Mouse (Mus musculus) kidney, postnatal 25 days (tissue): ENCODE measurements around the gene Mical3.

Source experiments
- DNase-seq, 2 experiments: peaks; one replicate each; pipeline ENCODE4 v3.0.0; 2021; ENCODE audit warnings: mixed read lengths in 2 of 2

Mical3 gene

DNA sequence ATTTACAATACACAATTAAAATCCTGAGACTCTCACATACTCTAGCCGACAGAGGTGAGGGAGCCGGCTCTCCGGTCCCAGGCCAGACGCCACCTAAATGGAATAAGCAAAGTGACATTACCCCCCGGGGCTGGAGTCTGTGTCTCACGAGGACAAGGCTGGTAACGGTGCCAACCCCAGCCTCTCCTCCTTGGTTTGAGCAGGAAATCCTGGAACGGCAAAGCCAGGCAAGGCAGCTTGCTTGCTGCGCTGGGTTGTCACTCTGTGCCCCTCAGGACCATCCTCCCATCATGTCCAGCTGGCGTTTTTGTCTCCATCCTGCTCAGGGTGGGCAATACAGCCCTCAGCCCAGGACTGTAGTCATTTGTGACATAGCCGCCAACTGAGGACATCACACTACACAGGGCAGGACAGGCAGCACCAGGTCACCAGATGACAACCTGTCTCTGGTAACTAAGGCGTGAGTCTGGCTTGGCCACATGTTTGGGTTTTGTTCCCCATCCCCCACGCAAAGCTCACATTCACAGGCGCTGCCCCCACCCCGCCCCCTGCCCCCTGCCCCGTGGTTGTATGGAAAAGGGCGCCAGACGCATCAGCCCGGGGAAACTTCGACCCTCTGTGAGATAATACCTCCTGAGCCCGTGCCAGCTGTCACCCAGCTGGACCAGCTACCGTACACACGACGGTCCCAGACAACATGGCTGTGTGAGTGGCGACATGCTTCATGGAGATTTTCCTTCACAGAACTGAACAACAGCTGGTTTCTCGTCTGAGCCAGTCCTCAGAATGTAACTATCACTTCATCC lies 49.3 kb downstream of the Mical3 start:
- no peak for DNase-seq

DNA sequence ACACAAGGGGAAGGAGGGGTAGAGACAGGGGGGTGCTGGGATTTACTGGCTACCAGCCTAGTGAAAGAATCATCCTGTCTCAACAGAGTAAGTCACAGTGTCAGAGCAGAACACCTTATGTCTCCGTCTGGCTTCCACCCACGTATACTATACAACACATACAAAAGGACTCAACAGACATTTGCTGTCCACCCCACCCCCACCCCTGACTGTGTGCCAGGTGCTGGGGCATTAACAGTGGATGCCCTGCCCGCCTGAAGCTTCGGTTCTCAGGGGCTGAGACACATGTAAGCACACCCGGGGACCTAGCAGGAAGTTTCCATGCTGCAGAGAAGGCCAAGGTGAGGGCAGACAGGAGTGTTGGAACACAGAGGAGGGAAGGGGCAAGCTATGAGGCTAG lies 52.6 kb downstream of the Mical3 start:
- DNase-seq: no peak

DNA sequence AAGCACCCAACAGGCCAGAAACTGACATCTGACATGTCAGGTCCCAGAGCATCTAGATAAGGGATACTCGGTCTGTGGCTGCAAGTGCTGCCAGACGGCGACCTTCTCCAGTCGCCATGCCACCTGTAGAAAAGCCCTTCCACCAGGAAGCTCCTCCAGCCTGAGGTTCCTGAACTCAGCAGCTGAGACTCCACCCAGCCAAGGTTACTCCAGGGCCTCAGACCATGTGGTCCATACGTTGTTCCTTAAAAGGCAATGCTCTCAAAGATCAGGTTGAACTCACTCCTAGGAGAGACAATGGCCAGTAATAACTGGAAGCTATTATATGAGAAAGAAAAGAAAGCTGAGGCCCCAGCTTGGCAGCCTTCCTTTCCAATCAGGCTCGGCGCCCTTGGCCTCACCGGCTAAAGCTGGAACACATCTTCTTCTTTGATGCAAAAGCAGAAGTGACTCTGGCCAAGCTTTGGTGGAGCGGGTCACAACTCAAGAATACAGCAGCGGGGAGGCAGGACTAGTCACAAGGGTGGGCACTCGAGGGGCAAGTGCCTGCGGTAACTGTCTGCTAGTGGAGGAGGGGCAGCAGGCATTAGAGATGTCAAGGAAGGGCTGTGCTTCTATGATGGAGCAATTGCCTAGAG lies 53.8 kb downstream of the Mical3 start:
- no peak for DNase-seq

DNA sequence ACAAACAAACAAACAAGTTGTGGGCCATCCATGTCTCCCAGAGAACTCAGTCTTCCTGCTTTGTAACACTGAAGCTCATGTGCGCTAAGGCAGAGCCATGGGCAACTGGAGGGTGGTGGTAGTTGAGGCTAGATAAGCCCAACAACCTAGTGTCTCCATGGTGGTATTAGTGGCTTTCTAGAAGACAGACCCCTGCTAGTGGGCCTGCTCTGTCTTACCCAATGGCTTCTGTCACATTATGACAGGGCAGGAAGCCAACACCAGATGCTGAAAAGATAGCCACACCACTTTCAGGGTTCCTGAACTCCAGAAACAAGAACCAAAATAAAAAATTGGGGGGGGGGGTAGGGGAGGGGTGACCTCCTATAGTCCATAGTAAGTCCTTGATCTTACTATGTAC lies 55.0 kb downstream of the Mical3 start:
- no peak for DNase-seq

DNA sequence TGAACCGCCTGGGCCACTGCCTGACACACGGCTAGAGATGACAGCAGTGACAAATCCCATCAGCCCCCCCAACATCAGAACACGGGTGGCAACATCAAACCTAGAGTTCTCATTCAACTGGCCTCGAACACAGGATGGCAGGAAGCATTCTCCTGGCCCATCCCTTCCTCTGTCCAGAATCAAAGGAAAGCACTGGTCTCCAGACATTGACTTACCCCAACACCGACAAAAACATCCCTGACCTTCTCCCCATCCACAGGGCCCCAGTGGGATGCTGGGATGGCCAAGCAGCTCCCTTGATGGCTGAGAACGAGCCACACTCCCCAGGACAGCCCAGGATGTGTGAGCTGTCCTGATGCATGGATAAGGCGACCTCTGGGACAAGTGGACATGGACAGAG lies 57.5 kb downstream of the Mical3 start:
- no peak for DNase-seq

DNA sequence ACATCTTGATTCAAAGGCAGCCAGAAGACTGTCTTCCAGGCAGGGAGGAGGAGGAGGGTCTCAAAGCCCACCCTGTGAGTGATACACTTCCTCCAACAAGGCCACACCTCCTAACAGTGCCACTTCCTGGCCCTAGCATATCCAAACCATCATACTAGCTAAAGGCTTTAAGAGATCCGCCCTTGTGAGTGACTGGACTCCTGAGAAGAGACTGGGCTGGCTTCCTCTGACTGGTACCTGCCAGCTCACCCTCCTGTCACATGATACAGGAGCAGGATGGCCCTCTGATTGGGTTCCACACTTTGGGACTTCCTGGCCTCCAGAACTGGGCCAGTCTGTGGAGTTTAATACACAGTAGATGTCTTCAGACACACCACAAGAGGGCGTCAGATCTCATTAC lies 58.2 kb downstream of the Mical3 start:
- DNase-seq: no peak

DNA sequence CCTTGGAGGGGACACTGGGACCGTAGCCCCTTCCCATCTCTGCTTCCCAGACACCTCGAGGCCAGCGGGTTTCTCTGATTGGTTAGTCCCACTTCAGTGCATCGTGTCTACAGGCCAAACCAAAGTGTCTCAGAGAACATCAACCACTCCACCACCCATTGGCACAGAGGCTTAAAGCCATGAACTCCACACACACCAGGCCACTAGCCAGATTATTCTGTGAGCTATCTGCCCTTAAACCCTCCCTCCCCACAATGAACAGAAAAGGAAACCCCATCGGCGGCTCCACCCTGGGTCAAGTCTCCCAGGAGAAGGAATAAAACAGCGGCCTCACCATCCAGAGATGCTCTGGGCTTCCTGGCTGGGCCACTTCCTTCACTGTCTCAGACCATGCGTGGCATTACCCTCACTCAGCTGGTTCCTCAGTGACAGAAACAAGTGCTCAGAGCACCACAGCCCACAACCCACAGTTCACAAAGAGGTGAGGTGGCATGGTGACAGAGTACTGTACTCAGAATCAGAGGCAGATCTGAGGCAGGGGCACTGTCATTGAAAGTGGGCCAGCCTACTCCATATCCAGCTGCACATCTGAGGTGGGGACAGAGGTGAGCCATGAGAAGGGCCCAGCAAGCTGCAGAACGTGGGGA lies 60.1 kb downstream of the Mical3 start:
- DNase-seq: no peak

DNA sequence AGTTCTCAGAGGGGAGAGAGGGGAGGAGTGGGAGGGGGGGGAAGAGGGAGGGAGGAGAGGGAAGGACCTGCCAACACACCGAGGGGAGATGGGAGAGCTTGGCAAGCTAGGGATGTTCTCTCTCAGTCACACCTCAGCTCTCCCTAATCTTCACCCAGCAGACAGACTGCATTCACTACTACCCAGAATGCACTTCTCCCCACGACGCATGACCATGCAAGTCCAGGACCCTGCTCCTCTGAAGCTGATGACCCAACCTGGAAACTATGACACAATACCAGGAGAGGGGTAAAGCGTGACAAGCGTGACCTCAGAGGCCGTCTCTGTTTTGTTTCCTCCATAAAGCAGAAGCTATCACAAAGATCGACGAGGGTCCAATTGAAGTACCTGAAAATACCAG lies 61.6 kb downstream of the Mical3 start:
- no peak for DNase-seq

DNA sequence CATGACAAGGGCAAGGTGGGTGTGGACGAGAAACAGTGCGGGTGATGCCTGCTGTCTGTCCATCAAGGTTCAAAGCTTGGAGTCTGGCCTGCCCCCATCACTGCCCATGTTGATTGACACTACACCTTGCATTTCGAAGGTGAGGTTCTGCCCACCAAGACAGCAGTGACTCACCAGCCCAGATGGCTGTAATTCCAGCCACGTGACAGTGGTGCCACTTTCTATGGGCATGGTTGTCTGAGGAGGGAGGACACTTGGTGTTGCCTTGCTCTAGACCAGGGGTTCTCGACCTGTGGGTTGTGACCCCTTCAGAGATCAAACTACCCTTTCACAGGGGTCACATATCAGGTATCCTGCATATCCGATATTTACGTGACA lies 62.7 kb downstream of the Mical3 start:
- DNase-seq: no peak

DNA sequence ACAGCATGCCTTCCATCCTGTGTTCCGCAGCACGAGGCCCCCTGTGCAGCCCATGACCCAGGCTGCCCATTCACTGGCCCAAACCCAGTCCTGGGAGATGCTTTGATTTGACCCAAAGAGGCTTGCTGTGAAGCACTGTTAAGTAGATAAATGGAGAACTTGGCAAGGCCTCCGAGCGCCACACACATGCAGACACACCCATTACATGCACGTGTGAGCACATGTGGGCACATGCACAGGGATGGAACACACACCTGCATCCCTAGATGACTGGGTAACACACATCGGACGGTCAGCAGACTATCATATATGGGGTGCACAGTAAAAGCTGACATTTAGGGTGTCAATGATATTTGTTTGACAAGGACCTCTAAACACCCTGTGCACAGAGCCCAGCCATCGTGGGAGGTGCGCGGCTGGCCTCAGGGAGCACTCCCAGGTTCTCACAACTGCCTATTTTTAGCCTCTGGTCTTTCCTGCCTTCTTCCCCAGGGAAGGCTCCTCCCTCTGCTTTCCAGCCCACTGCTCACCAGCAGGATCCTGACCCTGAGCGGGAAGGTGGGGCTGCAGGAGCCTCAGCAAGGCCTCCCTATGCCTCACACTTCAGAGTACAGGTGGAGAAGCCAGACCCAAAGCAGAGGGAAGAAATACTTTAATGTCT lies 63.2 kb downstream of the Mical3 start:
- peak; percentile 74 to 92 for DNase-seq

DNA sequence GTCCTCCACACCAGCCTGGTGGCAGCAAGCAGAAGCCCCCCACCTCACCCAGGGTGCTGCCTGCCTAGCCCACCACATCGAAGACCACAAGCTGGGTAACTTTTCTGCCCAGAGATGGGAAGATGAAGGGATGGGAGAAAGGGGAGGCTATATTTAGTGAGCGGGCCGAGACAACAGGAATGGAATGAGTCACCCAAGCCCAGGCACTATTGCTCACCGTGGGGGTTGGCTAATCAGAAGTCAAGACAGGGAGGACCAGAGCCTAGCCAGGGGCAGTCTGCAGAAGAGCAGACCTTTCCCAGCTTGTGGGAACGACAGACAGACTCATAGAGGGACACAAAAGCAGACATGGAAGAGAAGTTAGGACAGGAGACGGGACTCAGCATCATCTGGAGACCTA lies 64.0 kb downstream of the Mical3 start:
- no peak for DNase-seq

DNA sequence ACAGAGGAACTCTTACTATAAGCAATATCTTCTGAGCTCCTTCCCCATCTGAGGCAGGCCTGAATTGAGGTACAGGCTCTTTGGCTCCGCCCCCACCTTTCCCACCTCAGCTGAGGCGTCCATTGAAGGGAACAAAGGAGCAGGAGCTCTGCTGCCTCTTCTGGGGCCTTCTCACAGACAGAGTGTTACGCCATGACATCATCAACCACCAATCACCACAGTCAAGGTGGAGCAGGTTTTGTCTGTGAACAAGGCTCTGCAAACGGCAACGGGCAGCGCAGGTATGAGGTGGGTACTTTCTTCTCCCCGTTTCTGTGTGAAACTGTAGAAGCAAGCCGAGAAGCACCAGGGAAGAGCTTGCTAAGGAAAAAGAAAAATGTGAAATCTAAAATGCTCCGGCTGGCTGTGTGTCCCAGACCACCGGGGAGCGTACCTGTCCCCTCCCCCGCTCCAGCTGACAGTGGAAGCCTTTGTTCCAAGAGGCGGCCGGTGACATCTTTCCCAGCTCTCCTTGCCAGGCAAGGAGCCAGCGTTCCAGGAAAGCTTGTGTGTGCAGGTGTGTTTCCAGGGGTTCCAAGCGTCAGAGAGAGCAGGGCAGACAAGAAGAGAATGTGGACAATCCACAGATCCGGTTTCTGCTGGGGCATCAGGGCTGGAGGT lies 66.3 kb downstream of the Mical3 start:
- peak; percentile 53 to 84 for DNase-seq

DNA sequence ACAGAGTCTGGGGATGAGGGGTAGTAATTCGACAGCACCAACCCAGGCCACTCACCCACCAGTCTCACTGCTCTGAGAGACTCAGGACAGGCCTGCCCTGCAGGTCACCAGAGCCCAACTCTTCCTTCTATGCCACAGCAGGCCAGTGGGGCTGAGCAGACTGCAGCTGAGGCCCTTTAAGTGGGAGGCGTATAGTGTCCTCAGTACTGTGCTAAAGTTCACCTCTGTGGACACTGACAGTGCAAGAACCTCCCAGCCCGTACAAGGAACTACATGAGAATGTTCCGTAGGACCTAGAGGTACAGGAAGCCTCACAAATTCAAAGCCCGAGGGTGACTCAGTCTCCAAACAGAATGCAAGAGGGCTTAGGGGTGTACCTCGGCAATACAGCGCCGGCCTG lies 67.0 kb downstream of the Mical3 start:
- peak; percentile 47 to 85 for DNase-seq

DNA sequence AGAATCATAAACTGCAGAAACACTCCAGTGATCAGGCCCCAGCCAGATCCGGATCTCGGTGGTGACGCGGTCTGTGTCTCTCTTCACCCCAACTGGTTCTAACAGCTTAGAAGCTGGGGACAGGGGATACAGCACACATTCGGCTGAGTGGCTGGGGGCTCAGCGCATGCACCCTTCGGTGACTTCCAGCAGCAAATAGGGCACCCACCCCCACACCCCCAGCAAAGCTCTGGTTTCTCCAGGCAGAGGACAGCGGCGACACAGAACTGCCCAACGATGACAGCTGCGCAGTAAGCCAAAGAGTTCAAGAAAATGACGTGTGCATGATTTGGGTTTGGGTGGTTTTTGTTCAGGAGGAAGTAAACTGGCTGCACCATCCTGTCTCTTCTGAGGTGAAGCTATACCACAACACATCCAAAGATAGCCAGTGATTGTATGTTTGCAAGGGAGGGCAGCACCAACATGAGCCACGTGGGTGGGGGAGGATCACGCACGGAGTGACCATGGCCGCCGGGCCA lies 67.8 kb downstream of the Mical3 start:
- DNase-seq: peak; percentile 44 to 74

DNA sequence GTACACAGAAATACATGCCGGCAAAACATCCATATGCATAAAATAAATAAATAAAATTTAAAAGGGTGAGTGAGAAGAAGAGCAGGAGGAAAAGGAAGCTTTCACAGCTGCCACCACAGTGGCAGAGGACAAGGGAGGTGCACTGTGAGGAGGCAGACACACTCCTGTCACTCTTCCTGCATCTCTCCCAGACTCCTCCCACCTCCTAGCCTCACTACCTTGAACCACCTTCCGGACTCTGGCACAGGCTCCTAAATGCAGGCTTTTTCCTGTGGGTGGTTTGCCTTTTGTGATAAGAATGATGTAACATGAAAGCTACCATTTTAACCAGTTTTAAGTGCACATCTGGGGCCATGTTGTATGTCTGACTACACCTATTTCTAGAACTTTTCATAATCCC lies 72.8 kb downstream of the Mical3 start:
- no peak for DNase-seq

DNA sequence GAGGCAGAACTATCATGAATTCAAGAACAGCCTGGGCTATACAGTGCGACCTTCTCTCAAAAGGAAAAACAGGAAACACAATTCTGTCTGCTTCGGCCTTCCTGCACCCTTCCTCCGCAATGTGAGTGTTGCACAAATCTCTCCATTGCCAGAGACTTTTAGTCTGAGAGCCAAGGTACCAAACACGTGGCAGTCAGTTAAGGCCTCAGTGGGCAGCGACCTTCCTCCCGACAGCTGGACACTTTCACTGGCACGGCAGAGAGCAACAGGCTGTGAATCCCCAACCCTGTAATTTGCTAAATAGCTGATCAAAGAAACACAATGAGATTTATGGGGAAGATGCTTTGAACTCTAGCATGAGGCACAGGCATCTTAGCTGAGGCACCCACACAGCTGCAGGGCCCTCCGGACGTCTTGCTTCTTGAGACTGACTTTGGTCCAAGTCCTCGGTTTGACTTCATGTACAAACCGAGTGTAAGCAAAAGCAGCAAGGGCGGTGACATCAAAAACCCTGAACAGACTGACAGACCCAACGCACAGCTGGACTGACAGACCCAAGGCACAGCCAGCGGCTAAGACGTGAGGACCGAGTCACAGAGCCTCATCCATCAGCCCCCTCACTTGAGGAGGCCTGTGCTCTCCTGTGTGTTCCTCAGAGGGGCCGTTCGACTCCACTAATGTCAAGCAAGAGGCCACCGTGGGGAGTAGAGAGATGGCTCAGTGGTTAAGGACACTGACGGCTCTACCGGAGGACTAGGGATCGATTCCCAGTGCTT lies 73.4 kb downstream of the Mical3 start:
- DNase-seq: no peak

DNA sequence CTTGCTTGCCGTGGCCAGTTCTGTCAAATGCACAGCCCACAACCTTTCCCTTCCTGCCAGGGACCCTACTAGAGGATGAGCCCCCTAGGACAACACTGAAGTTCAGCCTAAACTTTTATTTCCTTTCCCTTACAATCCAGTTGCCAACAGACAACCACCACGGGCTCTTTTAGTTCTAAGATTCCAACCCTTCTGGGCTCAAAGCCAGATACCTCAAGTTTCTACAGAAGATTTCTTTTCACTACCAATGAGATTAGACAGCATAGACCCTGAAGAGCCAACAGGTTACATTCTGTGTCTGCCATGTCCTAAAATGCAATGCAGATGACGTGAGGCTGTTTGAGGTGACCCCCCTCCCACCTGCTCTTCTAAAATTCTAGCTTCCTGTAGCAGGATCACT lies 75.3 kb downstream of the Mical3 start:
- DNase-seq: no peak

DNA sequence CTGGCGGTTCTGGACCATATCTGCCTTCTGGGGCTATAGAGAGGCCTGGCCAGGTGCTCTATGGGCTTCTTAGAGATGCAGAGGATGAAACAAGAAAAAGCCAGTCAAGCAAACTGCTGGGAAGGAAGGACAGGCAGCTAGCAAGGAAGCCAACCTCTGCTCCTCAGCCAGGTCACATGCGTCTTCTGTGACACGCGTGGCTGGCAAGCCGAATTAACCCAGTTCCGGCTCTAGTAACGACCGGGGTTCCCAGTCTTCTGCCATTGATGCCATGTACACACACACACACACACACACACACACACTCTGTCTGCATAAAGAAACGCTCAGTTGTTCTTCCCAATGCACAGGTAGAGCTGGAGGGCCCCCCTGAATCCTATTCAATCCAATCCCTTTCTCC lies 75.9 kb downstream of the Mical3 start:
- peak in 1 of 2 experiments; percentile 64 for DNase-seq

DNA sequence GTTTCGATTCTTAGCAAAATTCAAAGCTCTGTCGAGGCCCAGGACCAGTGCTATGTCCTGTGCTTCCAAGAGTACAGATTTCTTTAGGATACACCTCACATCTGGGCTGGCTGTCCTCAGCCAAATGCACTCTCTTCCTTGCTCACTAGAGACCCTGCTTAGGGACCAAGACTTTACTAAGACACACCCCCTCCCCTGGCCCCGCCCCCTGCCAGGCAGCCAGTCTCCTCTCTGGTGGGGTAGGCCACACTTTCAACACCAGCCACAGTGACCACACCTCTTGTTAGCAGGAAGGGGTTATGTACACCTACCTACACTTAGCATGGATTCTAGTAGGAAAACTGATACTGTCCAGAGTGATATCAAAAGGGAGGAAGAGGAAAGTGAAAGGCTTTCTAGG lies 76.5 kb downstream of the Mical3 start:
- no peak for DNase-seq

DNA sequence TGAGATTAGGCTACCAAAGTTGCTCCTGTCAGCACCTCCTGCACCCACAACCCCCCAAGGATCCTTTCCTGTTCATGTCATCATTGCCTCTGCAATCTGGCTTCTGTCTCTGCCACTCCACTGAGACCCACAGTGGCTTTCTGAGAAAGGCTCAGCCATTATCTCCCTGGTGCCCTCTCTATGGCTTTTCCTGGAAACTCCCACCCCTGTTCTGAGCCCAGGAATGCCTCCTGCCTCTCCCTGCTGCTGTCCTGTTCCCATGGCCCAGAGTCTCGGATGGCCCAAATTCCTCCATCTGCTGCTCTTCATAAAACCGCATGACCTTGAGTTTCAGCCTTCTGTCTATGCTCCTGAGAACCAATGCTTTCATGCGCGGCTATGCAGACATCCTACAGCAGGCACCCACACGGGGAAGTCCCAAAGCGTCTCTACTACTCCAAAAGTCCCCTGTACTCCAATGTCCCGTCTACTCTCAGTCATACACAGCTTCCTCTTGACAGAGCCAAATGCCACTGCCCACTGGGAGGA lies 77.2 kb downstream of the Mical3 start:
- DNase-seq: no peak

DNA sequence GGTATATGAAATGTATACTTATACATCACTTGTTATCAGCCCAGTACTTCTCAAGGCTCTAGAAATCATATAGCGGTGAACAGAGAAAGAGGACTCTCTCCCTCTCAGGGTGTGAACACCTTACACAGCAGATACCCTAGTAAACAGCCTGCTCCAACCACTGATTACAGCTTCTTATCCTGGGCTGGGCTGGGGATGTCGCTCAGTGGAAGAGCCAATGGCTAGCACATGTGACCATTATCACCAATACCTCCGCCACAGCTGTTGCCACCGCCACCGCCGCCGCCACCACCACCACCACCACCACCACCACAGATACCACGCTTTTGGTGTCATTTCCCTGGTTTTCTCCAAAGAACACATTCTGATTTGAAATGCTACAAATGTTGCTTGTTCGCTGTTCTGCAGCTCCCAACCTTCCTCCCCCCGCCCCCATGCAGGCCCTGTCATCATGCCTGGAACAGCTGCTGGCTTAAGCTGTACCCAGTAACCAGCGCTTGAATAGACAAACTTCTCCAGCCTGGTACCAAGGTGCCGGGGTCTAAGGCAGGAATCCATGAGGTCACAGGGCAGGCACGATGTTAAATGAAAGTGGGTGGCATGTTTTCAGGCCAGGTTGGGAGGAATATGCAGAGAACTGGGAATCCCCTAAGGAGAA lies 78.7 kb downstream of the Mical3 start:
- DNase-seq: no peak
